Mouse (Mus musculus) T-helper 2 cell (primary cell): Measurements from ENCODE around the gene Igflr1.

Source experiments
- in situ Hi-C: fragments of 300-600 bp; cut with MboI, MseI; formaldehyde crosslinking; loops from one replicate; pipeline ENCODE4 v1.15.1; 2025; ENCODE audit warnings: high pct_unique_total_duplicates

Igflr1 gene

GRCm38 (mm10) chr7:30564970-30565571 is at the start of gene Igflr1:
TSS of gene Igflr1 (plus strand) at chr7:30565427.
- in situ Hi-C loops: no loop called here

- in situ Hi-C loops: loop anchor here (25.0 kb wide), 1 partner anchor 1106 kb away; no protein-coding TSS in a partner anchor
Observed at GRCm38 (mm10) chr7:30518325-30518724, 46.9 kb upstream of the Igflr1 start.

- in situ Hi-C loops: loop anchor here (25.0 kb wide), 1 partner anchor 1108 kb away; no protein-coding TSS in a partner anchor
Observed at GRCm38 (mm10) chr7:30520396-30520795, 44.8 kb upstream of the Igflr1 start.

- in situ Hi-C loops: loop anchor here (25.0 kb wide), 1 partner anchor 1109 kb away; no protein-coding TSS in a partner anchor
Observed at GRCm38 (mm10) chr7:30520856-30521255, 44.4 kb upstream of the Igflr1 start.

DNA sequence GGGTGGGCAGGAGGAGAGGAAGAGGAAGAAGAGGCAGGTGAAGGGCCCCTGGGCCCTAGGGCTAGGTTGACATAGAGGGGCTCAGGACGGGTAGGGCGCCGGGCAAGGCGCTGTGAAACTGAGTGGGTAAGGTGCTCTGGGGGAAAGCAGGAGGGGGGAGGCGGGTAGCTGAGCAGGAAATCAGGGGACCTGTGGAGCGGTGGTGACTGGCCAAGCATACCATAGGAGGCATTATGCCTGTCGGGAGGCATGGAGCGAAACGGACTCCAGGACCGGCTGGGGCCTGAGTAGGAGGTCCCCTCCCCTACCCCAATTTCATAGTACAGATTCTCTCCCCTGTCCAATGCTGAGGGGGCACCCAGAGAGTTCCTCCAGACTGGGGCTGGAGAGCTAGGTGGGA is 42.4 kb upstream of the Igflr1 start:
- in situ Hi-C loops: loop anchor here (25.0 kb wide), 1 partner anchor 1111 kb away; no protein-coding TSS in a partner anchor

GRCm38 (mm10) chr7:30524487-30524886 is 40.7 kb upstream of the Igflr1 start:
- in situ Hi-C loops: loop anchor here (25.0 kb wide), 1 partner anchor 1112 kb away; no protein-coding TSS in a partner anchor

- in situ Hi-C loops: no loop called here
Observed at GRCm38 (mm10) chr7:30525954-30526353, 39.3 kb upstream of the Igflr1 start.

GRCm38 (mm10) chr7:30526399-30526798 is 38.8 kb upstream of the Igflr1 start:
- in situ Hi-C loops: no loop called here

DNA sequence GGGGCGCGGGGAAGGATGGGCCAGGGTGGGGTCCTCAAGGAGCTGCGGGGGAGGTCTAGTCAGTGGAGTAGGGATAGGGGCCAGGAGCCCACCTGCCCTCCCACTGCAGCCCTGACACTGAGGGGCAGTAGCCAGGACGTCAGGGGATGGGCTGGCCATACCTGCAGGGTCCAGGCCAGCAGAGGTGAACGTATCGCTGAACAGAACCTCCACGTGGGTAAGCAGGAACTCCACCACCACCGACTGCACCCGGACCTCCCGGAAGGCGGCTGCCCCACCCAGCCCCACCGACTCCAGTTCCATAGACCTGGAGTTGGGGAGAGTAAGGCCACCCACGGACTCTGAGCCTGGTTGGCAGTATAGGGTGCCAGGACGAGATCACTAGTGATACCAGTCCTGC is 38.2 kb upstream of the Igflr1 start:
- in situ Hi-C loops: no loop called here

- in situ Hi-C loops: no loop called here
Observed at GRCm38 (mm10) chr7:30531291-30531815, 33.9 kb upstream of the Igflr1 start.

DNA sequence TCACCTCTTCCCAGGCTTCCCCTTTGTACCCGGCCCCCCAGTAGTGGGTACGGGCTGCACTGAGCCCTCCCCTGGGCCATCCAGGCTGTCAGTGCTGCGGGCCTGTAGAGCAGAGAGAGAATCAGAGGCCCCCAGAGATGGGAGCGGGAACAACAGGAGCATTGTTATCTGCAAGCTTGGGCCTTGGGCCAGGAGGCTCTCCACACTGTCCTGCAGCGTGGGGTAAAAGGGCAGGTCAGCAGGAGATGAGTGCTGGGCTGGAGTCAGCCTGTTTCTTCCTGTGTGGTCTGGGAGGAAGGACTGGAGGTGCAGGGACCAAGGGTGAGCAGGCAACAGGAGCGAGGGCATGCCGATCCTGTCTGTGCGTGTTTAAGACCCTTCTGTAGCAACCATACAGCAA is 32.3 kb upstream of the Igflr1 start:
- in situ Hi-C loops: no loop called here

- in situ Hi-C loops: no loop called here
Observed at GRCm38 (mm10) chr7:30533941-30534632, 31.1 kb upstream of the Igflr1 start.

- in situ Hi-C loops: no loop called here
Observed at GRCm38 (mm10) chr7:30534633-30535577, 30.3 kb upstream of the Igflr1 start, which contains the start of gene Arhgap33. TSS of gene Arhgap33 (minus strand) at chr7:30535060.

- in situ Hi-C loops: no loop called here
Observed at GRCm38 (mm10) chr7:30540572-30540971, 24.7 kb upstream of the Igflr1 start.

- in situ Hi-C loops: no loop called here
Observed at GRCm38 (mm10) chr7:30544327-30544726, 20.9 kb upstream of the Igflr1 start.

- in situ Hi-C loops: no loop called here
Observed at GRCm38 (mm10) chr7:30549880-30550279, 15.3 kb upstream of the Igflr1 start.

- in situ Hi-C loops: no loop called here
Observed at GRCm38 (mm10) chr7:30550603-30551002, 14.6 kb upstream of the Igflr1 start.

GRCm38 (mm10) chr7:30551445-30552101 is 13.7 kb upstream of the Igflr1 start:
- in situ Hi-C loops: no loop called here

- in situ Hi-C loops: no loop called here
Observed at GRCm38 (mm10) chr7:30552102-30553020, 12.9 kb upstream of the Igflr1 start, which contains the start of the genes Hspb6 and Proser3. TSS of gene Hspb6 (plus strand) at chr7:30552178. TSS of gene Proser3 (minus strand) at chr7:30552299.
